12 mouse cellular contexts compared by ENCODE assay signal in genomic region chr4:47112560-47112959, GRCm38 (mm10). TPM values are rescaled to one million over a fixed set of nuclear protein-coding genes. Genes with fewer than 3 reads are reported as not detected.
DNase-seq lines count a peak whose midpoint lies in the region; ATAC-seq lines count a peak whose summit lies in the region.
"Had no signal": no experiment of that assay in that cellular context is flagged by ENCODE, and none has a peak within 500 bp of the region (broad histone marks: within the 10 kb centered on the region; RNA-seq: fewer than 3 reads in every experiment).

No protein-coding gene starts in this region.

- H3K9ac ChIP-seq in hindbrain, embryonic 16.5 days (ENCODE audit: low read depth, low read length): no peak overlapping the region
- no peak overlapping the region for H3K9ac ChIP-seq in midbrain, embryonic 16.5 days (ENCODE audit: low read depth, low read length)
- H3K9ac ChIP-seq in midbrain, embryonic 13.5 days (replicated peaks): no peak overlapping the region
- H3K9ac ChIP-seq: limb, embryonic 12.5 days; neural tube, embryonic 13.5 days had no signal

- no peaks in the 10 kb centered on the region for H3K4me1 ChIP-seq in hindbrain, embryonic 16.5 days (ENCODE audit: control insufficient read depth, insufficient read depth, low read depth, low read length)
- H3K4me1 ChIP-seq in hindbrain, embryonic 10.5 days (replicated peaks): peaks cover 6% of the 10 kb centered on the region
- peaks cover 9% of the 10 kb centered on the region for H3K4me1 ChIP-seq in midbrain, embryonic 16.5 days (ENCODE audit: control insufficient read depth, insufficient read depth, low read length)
- peaks cover 9% of the 10 kb centered on the region; the same call in 1 of the 2 replicates for H3K4me1 ChIP-seq in midbrain, embryonic 13.5 days (replicated peaks)
- H3K4me1 ChIP-seq: limb, embryonic 12.5 days; neural tube, embryonic 13.5 days had no signal

- ATAC-seq in hindbrain, embryonic 16.5 days: peak; percentile 56
- ATAC-seq in midbrain, embryonic 16.5 days: peak; percentile 51; the same call in 1 of the 2 replicates
- ATAC-seq in midbrain, embryonic 13.5 days: no peak

- no peak overlapping the region for H3K4me2 ChIP-seq in hindbrain, embryonic 16.5 days (ENCODE audit: low read length)
- no peak overlapping the region for H3K4me2 ChIP-seq in midbrain, embryonic 16.5 days (ENCODE audit: low read length)
- H3K4me2 ChIP-seq in midbrain, embryonic 13.5 days (replicated peaks): no peak overlapping the region
- H3K4me2 ChIP-seq: limb, embryonic 12.5 days; neural tube, embryonic 13.5 days had no signal

- no peaks in the 10 kb centered on the region for H3K27me3 ChIP-seq in hindbrain, embryonic 16.5 days (replicated peaks; ENCODE audit: control insufficient read depth, insufficient read depth, low read length)
- H3K27me3 ChIP-seq in hindbrain, embryonic 10.5 days (ENCODE audit: insufficient read depth, poor library complexity, severe bottlenecking): no peaks in the 10 kb centered on the region
- H3K27me3 ChIP-seq in midbrain, embryonic 16.5 days (ENCODE audit: control insufficient read depth, insufficient read depth, low read depth, low read length): no peaks in the 10 kb centered on the region
- H3K27me3 ChIP-seq in midbrain, embryonic 13.5 days: no peaks in the 10 kb centered on the region
- H3K27me3 ChIP-seq: limb, embryonic 12.5 days; neural tube, embryonic 13.5 days had no signal

- H3K9me3 ChIP-seq in hindbrain, embryonic 16.5 days (ENCODE audit: control insufficient read depth, low read length): no peaks in the 10 kb centered on the region
- H3K9me3 ChIP-seq in hindbrain, embryonic 10.5 days: no peaks in the 10 kb centered on the region
- H3K9me3 ChIP-seq in midbrain, embryonic 16.5 days (replicated peaks; ENCODE audit: control insufficient read depth, low read length, poor library complexity, severe bottlenecking): no peaks in the 10 kb centered on the region
- no peaks in the 10 kb centered on the region for H3K9me3 ChIP-seq in midbrain, embryonic 13.5 days
- H3K9me3 ChIP-seq: limb, embryonic 12.5 days; neural tube, embryonic 13.5 days had no signal

- DNase-seq in frontal cortex, postnatal 36 days (ENCODE audit: low spot score in 2 of 2): peak; percentile 13 to 29
- DNase-seq in frontal cortex, postnatal 14 days (ENCODE audit: low spot score in 2 of 2): no peak
- no peak for DNase-seq in hindbrain, embryonic 10.5 days (ENCODE audit: low spot score)
- DNase-seq in skeletal muscle tissue, adult 2 months (ENCODE audit: low read depth, low spot score): peak; percentile 38
- DNase-seq in embryo, embryonic 10 days (ENCODE audit: low spot score): no peak
- DNase-seq: cerebellum, adult 9-10 months; kidney, adult 9 months had no signal

- 66% methylated on average over 9 of the region's 9 CpGs for WGBS in hindbrain, embryonic 16.5 days
- WGBS in hindbrain, embryonic 10.5 days: 75% methylated on average over 9 of the region's 9 CpGs
- 50% methylated on average over 9 of the region's 9 CpGs for WGBS in midbrain, embryonic 16.5 days
- 72% methylated on average over 9 of the region's 9 CpGs for whole genome bisulfite sequencing in midbrain, embryonic 13.5 days

- H3K27ac ChIP-seq in hindbrain, embryonic 16.5 days (ENCODE audit: low read depth, low read length): no peak overlapping the region
- no peak overlapping the region for H3K27ac ChIP-seq in hindbrain, embryonic 10.5 days
- H3K27ac ChIP-seq in midbrain, embryonic 16.5 days (ENCODE audit: low read length): peak overlapping the region; percentile 58
- no peak overlapping the region; the same call in 1 of the 2 replicates for H3K27ac ChIP-seq in midbrain, embryonic 13.5 days
- H3K27ac ChIP-seq: limb, embryonic 12.5 days; neural tube, embryonic 13.5 days had no signal

- no peaks in the 10 kb centered on the region for H3K36me3 ChIP-seq in hindbrain, embryonic 16.5 days (ENCODE audit: control insufficient read depth, insufficient read depth, low read length)
- no peaks in the 10 kb centered on the region for H3K36me3 ChIP-seq in hindbrain, embryonic 10.5 days
- no peaks in the 10 kb centered on the region for H3K36me3 ChIP-seq in midbrain, embryonic 16.5 days (ENCODE audit: control insufficient read depth, insufficient read depth, low read length)
- H3K36me3 ChIP-seq in midbrain, embryonic 13.5 days: no peaks in the 10 kb centered on the region
- H3K36me3 ChIP-seq: limb, embryonic 12.5 days; neural tube, embryonic 13.5 days had no signal

- no peak overlapping the region for H3K4me3 ChIP-seq in hindbrain, embryonic 16.5 days (ENCODE audit: low read length)
- H3K4me3 ChIP-seq in hindbrain, embryonic 10.5 days: no peak overlapping the region
- no peak overlapping the region for H3K4me3 ChIP-seq in midbrain, embryonic 16.5 days (ENCODE audit: low read depth, low read length)
- H3K4me3 ChIP-seq in midbrain, embryonic 13.5 days (replicated peaks): no peak overlapping the region
- H3K4me3 ChIP-seq: limb, embryonic 12.5 days; neural tube, embryonic 13.5 days had no signal

RNA-seq across cellular contexts. Expression of gene Galnt12, which starts 20.9 kb away (rescaled TPM):
- 0.97 and 1.1 TPM in 2 replicates for polyA plus RNA-seq in hindbrain, embryonic 16.5 days (2015; fragmentation: Nextera tagmentation; extraction: Ambion mirVana)
- polyA plus RNA-seq in hindbrain, embryonic 10.5 days (2016; fragmentation: Nextera tagmentation; extraction: Ambion mirVana): 2.5 and 3.6 TPM in 2 replicates
- polyA plus RNA-seq in midbrain, embryonic 16.5 days (2015; fragmentation: Nextera tagmentation; extraction: Ambion mirVana): 1.7 and 1.8 TPM in 2 replicates
- 2.7 and 5.6 TPM in 2 replicates for polyA plus RNA-seq in midbrain, embryonic 13.5 days (2015; fragmentation: Nextera tagmentation; extraction: Ambion mirVana)

RNA-seq across cellular contexts. Expression of gene Anks6, which starts 55.3 kb away (rescaled TPM):
- 3.0 and 4.1 TPM in 2 replicates for polyA plus RNA-seq in hindbrain, embryonic 16.5 days (2015; fragmentation: Nextera tagmentation; extraction: Ambion mirVana)
- polyA plus RNA-seq in hindbrain, embryonic 10.5 days (2016; fragmentation: Nextera tagmentation; extraction: Ambion mirVana): 3.8 and 4.1 TPM in 2 replicates
- 4.6 and 5.1 TPM in 2 replicates for polyA plus RNA-seq in midbrain, embryonic 16.5 days (2015; fragmentation: Nextera tagmentation; extraction: Ambion mirVana)
- 3.9 and 4.4 TPM in 2 replicates for polyA plus RNA-seq in midbrain, embryonic 13.5 days (2015; fragmentation: Nextera tagmentation; extraction: Ambion mirVana)

Comparison
In these comparisons a context has a peak if more than half of its experiments do, and no peak if none do; other contexts are left out.
1. DNase-seq: peak in frontal cortex, postnatal 36 days (2 of 2) and skeletal muscle tissue, adult 2 months (single experiment); none in frontal cortex, postnatal 14 days (0 of 2), hindbrain, embryonic 10.5 days (single experiment) and embryo, embryonic 10 days (single experiment).